Mouse (Mus musculus) liver, embryonic 12.5 days (tissue): ENCODE data around the gene Kcnmb4. TPM values are rescaled to one million over a fixed set of nuclear protein-coding genes. Genes with fewer than 3 reads are reported as not detected.

Source experiments
- ATAC-seq: fragments of 200-750 bp; cut with Nextera tagmentation; 2 replicates; pipeline ENCODE4 v1.8.0; 2017; ENCODE audit warnings: moderate number of reproducible peaks, mild to moderate bottlenecking, moderate library complexity
- H3K27ac ChIP-seq: fragments of 300-500 bp; sonication (generic); 2 replicates; pipeline ENCODE4 v1.5.1; 2016; ENCODE audit warnings: mild to moderate bottlenecking
- H3K27me3 ChIP-seq: fragments of 300-500 bp; sonication (generic); replicated peaks from 2 replicates; pipeline ENCODE4 v1.6.1; 2016; ENCODE audit warnings: mild to moderate bottlenecking, moderate library complexity
- H3K36me3 ChIP-seq: fragments of 300-500 bp; sonication (generic); 2 replicates; pipeline ENCODE4 v1.6.1; 2016; ENCODE audit warnings: mild to moderate bottlenecking, moderate library complexity
- H3K4me1 ChIP-seq: fragments of 300-500 bp; sonication (generic); 2 replicates; pipeline ENCODE4 v1.6.1; 2016
- H3K4me2 ChIP-seq: fragments of 300-500 bp; sonication (generic); 2 replicates; pipeline ENCODE4 v1.6.1; 2016; ENCODE audit warnings: mild to moderate bottlenecking, moderate library complexity
- H3K4me3 ChIP-seq: fragments of 300-500 bp; sonication (generic); 2 replicates; pipeline ENCODE4 v1.5.1; 2016; ENCODE audit warnings: mild to moderate bottlenecking, moderate library complexity
- H3K9ac ChIP-seq: fragments of 300-500 bp; sonication (generic); 2 replicates; pipeline ENCODE4 v1.6.1; 2016; ENCODE audit warnings: mild to moderate bottlenecking, moderate library complexity
- H3K9me3 ChIP-seq: fragments of 300-500 bp; sonication (generic); replicated peaks from 2 replicates; pipeline ENCODE4 v1.6.1; 2016; ENCODE audit warnings: mild to moderate bottlenecking, moderate library complexity
- WGBS: fragments of 180-500 bp; shearing (Covaris S2); methylation state at CpG from one replicate; pipeline ENCODE4 v1.1.7; 2016; ENCODE audit not compliant: insufficient replicate concordance; 5-methylcytosine and 5-hydroxymethylcytosine counted together
- polyA plus RNA-seq: library from polyadenylated mRNA; unstranded; fragments of >200 nt; fragmentation: Nextera tagmentation; extraction: Ambion mirVana; gene quantifications from 2 replicates; pipeline ENCODE4 v1.2.1, GENCODE M21; 2016

Kcnmb4 gene
- polyA plus RNA-seq, 1 experiment from 2014 or later: 0.67 TPM

DNA sequence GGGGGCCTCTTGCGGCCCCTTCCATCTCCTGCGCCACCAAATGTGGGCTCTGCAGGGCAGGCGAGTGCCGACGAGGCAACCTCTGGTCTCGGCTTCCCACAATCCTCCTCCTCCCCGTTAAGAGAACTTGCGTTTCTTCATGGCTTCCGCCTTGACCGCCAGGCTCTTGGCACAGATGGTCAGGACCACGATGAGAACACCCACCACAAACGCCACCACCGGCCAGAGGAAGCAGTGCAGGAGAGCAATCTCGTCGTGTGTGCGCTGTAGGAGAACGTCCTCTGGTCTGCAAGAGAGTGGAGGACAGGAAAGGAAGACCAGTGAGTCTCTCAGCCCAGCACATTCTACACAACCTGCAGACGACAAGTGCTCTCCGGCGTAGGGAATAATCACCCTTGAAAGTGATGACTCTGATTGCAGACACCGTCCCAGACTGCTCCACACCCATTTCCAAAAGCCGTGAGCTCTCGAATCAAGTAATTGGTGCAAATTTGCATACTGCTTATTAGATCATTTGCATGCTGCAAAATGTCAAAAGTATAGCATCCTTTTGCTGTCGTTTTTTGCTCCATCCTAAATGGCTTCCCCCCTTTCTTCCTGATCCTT is 55.5 kb downstream of the Kcnmb4 start:
- H3K4me2 ChIP-seq: no peak overlapping the region
- WGBS: 48% methylated on average over 24 of the region's 24 CpGs
- H3K27ac ChIP-seq: no peak overlapping the region
- no peak for ATAC-seq
- no peaks in the 10 kb centered on the region for H3K9me3 ChIP-seq
- H3K27me3 ChIP-seq: no peaks in the 10 kb centered on the region
- no peaks in the 10 kb centered on the region for H3K36me3 ChIP-seq
- no peak overlapping the region for H3K9ac ChIP-seq
- no peak overlapping the region for H3K4me3 ChIP-seq
- no peaks in the 10 kb centered on the region for H3K4me1 ChIP-seq

DNA sequence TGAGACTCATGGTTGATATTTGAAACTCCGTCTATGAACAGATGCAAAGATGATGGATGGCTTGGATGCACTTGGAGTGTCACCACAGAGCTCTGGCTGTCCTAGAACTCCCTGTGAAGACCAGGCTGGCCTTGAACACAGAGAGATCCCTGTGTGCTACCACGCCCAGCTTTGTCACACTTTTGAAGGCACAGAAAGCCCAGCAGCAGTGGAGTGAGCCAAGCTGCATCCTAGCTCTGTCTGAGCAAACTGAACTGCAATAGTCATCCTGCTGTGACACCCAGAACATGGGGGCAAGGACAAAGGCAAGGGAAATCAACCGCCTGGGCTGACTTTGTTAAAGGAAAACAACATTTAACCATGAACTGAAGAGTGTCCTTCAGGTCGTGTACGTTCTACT is 57.0 kb downstream of the Kcnmb4 start:
- Histone ChIP-seq H3K4me1 (no peaks in the 10 kb centered on the region), H3K4me3 (no peak overlapping the region), H3K27me3 (no peaks in the 10 kb centered on the region), H3K4me2 (no peak overlapping the region), H3K9ac (no peak overlapping the region), H3K9me3 (no peaks in the 10 kb centered on the region), H3K36me3 (no peaks in the 10 kb centered on the region), H3K27ac (no peak overlapping the region)
- ATAC-seq: no peak
- 33% methylated on average over 5 of the region's 5 CpGs for WGBS

- no peak overlapping the region for H3K4me2 ChIP-seq
- H3K36me3 ChIP-seq: no peaks in the 10 kb centered on the region
- no peaks in the 10 kb centered on the region for H3K9me3 ChIP-seq
- H3K4me3 ChIP-seq: no peak overlapping the region
- no peaks in the 10 kb centered on the region for H3K4me1 ChIP-seq
- H3K9ac ChIP-seq: no peak overlapping the region
- no peak overlapping the region for H3K27ac ChIP-seq
- 66% methylated on average over 6 of the region's 6 CpGs for WGBS
- no peaks in the 10 kb centered on the region for H3K27me3 ChIP-seq
- no peak for ATAC-seq
These were observed 57.5 kb downstream of the Kcnmb4 start for GRCm38 (mm10) chr10:116416142-116416541.

DNA sequence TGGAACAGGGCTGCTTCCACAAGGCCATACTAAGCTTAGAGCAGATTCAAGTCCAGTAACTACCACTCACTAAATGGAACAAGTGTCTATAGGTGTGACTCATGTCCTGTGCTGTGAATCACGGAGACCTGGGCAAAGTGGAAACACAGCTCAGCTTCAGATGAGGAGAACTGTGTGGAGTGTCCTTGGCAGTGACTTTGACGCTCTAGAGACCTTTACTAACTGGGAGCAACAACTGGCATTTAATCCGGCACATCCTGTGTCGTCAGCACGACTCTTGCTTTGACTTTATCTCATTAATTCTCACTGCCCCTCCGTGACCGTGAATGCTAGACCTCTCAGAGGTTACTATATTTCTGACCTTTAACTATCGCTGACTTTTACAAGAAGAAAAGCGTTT is 62.9 kb downstream of the Kcnmb4 start:
- 42% methylated on average over 9 of the region's 9 CpGs for WGBS
- Histone ChIP-seq H3K4me2 (no peak overlapping the region), H3K27ac (no peak overlapping the region), H3K27me3 (no peaks in the 10 kb centered on the region), H3K9ac (no peak overlapping the region), H3K36me3 (no peaks in the 10 kb centered on the region), H3K4me3 (no peak overlapping the region), H3K4me1 (no peaks in the 10 kb centered on the region), H3K9me3 (no peaks in the 10 kb centered on the region)
- no peak for ATAC-seq

GRCm38 (mm10) chr10:116407684-116408359 is 65.9 kb downstream of the Kcnmb4 start:
- 60% methylated on average over 19 of the region's 19 CpGs for WGBS
- H3K4me3 ChIP-seq: no peak overlapping the region
- no peak overlapping the region for H3K4me2 ChIP-seq
- ATAC-seq: no peak
- no peaks in the 10 kb centered on the region for H3K4me1 ChIP-seq
- H3K36me3 ChIP-seq: no peaks in the 10 kb centered on the region
- H3K9ac ChIP-seq: no peak overlapping the region
- H3K9me3 ChIP-seq: no peaks in the 10 kb centered on the region
- no peak overlapping the region for H3K27ac ChIP-seq
- H3K27me3 ChIP-seq: no peaks in the 10 kb centered on the region

DNA sequence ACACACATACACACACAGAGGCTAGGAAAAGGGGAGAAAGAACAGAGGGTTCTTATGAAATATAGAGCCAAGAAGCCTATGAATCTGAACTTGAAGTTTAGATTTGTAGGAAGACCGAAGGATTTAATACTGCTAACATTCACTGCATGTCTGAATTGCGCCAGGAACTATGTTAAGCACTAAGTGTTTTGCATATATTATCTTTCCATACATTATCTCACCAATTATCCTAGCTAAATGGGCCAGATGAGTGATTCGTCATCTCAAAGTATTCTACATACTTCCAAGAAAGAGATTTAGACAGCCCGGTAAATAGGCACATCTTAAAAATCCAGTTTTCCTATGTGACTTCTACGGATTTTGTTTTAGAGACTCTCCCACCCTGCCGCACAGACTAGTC is 68.7 kb downstream of the Kcnmb4 start:
- 83% methylated on average over 6 of the region's 6 CpGs for WGBS
- no peak for ATAC-seq

GRCm38 (mm10) chr10:116403679-116404078 is 70.0 kb downstream of the Kcnmb4 start:
- Histone ChIP-seq H3K4me2 (no peak overlapping the region), H3K9ac (no peak overlapping the region), H3K4me3 (no peak overlapping the region), H3K9me3 (no peaks in the 10 kb centered on the region), H3K27ac (no peak overlapping the region), H3K4me1 (no peaks in the 10 kb centered on the region), H3K27me3 (no peaks in the 10 kb centered on the region), H3K36me3 (no peaks in the 10 kb centered on the region)
- no peak for ATAC-seq
- WGBS: 59% methylated on average over 4 of the region's 4 CpGs

More for the DNA sequence above, 68.7 kb downstream of the Kcnmb4 start:
- Histone ChIP-seq H3K9me3 (no peaks in the 10 kb centered on the region), H3K4me1 (no peaks in the 10 kb centered on the region), H3K27me3 (no peaks in the 10 kb centered on the region), H3K4me3 (no peak overlapping the region), H3K36me3 (no peaks in the 10 kb centered on the region), H3K9ac (no peak overlapping the region), H3K27ac (no peak overlapping the region), H3K4me2 (no peak overlapping the region)

GRCm38 (mm10) chr10:116402742-116403425 is 70.8 kb downstream of the Kcnmb4 start:
- Histone ChIP-seq H3K36me3 (no peaks in the 10 kb centered on the region), H3K9ac (no peak overlapping the region), H3K9me3 (no peaks in the 10 kb centered on the region), H3K27ac (no peak overlapping the region), H3K4me3 (no peak overlapping the region), H3K4me1 (no peaks in the 10 kb centered on the region), H3K4me2 (no peak overlapping the region), H3K27me3 (no peaks in the 10 kb centered on the region)
- ATAC-seq: no peak
- 72% methylated on average over 6 of the region's 6 CpGs for WGBS

- H3K36me3 ChIP-seq: no peaks in the 10 kb centered on the region
- no peaks in the 10 kb centered on the region for H3K27me3 ChIP-seq
- H3K4me2 ChIP-seq: peak overlapping the region; percentile 34
- no peak overlapping the region for H3K9ac ChIP-seq
- ATAC-seq: no peak
- no peak overlapping the region for H3K27ac ChIP-seq
- peaks cover 8% of the 10 kb centered on the region; the same call in 1 of the 2 replicates for H3K4me1 ChIP-seq
- no peaks in the 10 kb centered on the region for H3K9me3 ChIP-seq
- no peak overlapping the region for H3K4me3 ChIP-seq
- WGBS: 54% methylated on average over 12 of the region's 12 CpGs
These were observed 75.7 kb downstream of the Kcnmb4 start for GRCm38 (mm10) chr10:116397973-116398372.

- ATAC-seq: no peak
- H3K27me3 ChIP-seq: no peaks in the 10 kb centered on the region
- 16% methylated on average over 14 of the region's 14 CpGs for WGBS
- H3K9me3 ChIP-seq: no peaks in the 10 kb centered on the region
- no peaks in the 10 kb centered on the region for H3K36me3 ChIP-seq
- peaks cover 8% of the 10 kb centered on the region; the same call in 1 of the 2 replicates for H3K4me1 ChIP-seq
- no peak overlapping the region for H3K9ac ChIP-seq
- H3K4me2 ChIP-seq: peak overlapping the region; percentile 34
- H3K27ac ChIP-seq: no peak overlapping the region
- no peak overlapping the region for H3K4me3 ChIP-seq
These were observed 76.1 kb downstream of the Kcnmb4 start for GRCm38 (mm10) chr10:116397573-116397972.

- no peak overlapping the region for H3K4me2 ChIP-seq
- ATAC-seq: no peak
- H3K9me3 ChIP-seq: no peaks in the 10 kb centered on the region
- peaks cover 8% of the 10 kb centered on the region; the same call in 1 of the 2 replicates for H3K4me1 ChIP-seq
- no peak overlapping the region for H3K4me3 ChIP-seq
- H3K27me3 ChIP-seq: no peaks in the 10 kb centered on the region
- no peaks in the 10 kb centered on the region for H3K36me3 ChIP-seq
- H3K9ac ChIP-seq: no peak overlapping the region
- no peak overlapping the region for H3K27ac ChIP-seq
- 69% methylated on average over 13 of the region's 13 CpGs for WGBS
These were observed 76.7 kb downstream of the Kcnmb4 start for GRCm38 (mm10) chr10:116396966-116397365.

GRCm38 (mm10) chr10:116396279-116396678 is 77.4 kb downstream of the Kcnmb4 start:
- no peak overlapping the region for H3K27ac ChIP-seq
- H3K36me3 ChIP-seq: no peaks in the 10 kb centered on the region
- H3K4me3 ChIP-seq: no peak overlapping the region
- WGBS: 61% methylated on average over 5 of the region's 5 CpGs
- no peaks in the 10 kb centered on the region for H3K9me3 ChIP-seq
- peaks cover 8% of the 10 kb centered on the region; the same call in 1 of the 2 replicates for H3K4me1 ChIP-seq
- no peak overlapping the region for H3K9ac ChIP-seq
- H3K27me3 ChIP-seq: no peaks in the 10 kb centered on the region
- no peak overlapping the region for H3K4me2 ChIP-seq
- no peak for ATAC-seq
